Mouse (Mus musculus): ENCODE data around the gene Msto1. TPM values are rescaled to one million over a fixed set of nuclear protein-coding genes. Genes with fewer than 3 reads are reported as not detected.
"Not testable (repeated sequence)": the region's sequence is repeated elsewhere in the genome, so short reads cannot be mapped to it uniquely, and the experiment has no call there.

Gene Msto1
- total RNA-seq, 2 experiments from 2014 or later, result 31.3 to 33.1 TPM

GRCm38 (mm10) chr3:88905741-88906140 is 8.1 kb downstream of the Msto1 start:
- intact Hi-C loops (cut with DNase I), result loop anchor here (10.0 kb wide), 1 partner anchor 51 kb away; no protein-coding TSS in a partner anchor
- no peak for DNase-seq

GRCm38 (mm10) chr3:88905209-88905608 is 8.6 kb downstream of the Msto1 start:
- no peak for DNase-seq

GRCm38 (mm10) chr3:88904803-88905202 is 9.0 kb downstream of the Msto1 start:
- no peak for DNase-seq
- intact Hi-C loops (cut with DNase I), result loop anchor here (10.0 kb wide), 1 partner anchor 50 kb away; no protein-coding TSS in a partner anchor

More at GRCm38 (mm10) chr3:88905209-88905608, 8.6 kb downstream of the Msto1 start:
- intact Hi-C loops (cut with DNase I), result loop anchor here (10.0 kb wide), 1 partner anchor 50 kb away; no protein-coding TSS in a partner anchor

GRCm38 (mm10) chr3:88893011-88893410 is 20.8 kb downstream of the Msto1 start:
- intact Hi-C loops (cut with DNase I); DNase-seq: not testable (repeated sequence)

GRCm38 (mm10) chr3:88882536-88882935 is 31.3 kb downstream of the Msto1 start:
- DNase-seq; intact Hi-C loops (cut with DNase I): not testable (repeated sequence)

- DNase-seq; intact Hi-C loops (cut with DNase I): not testable (repeated sequence)
These were observed 45.4 kb downstream of the Msto1 start for GRCm38 (mm10) chr3:88868449-88868848.

- intact Hi-C loops (cut with DNase I); DNase-seq: not testable (repeated sequence)
These were observed 46.6 kb downstream of the Msto1 start for GRCm38 (mm10) chr3:88867177-88867576.

GRCm38 (mm10) chr3:88866735-88867134 is 47.1 kb downstream of the Msto1 start:
- intact Hi-C loops (cut with DNase I); DNase-seq: not testable (repeated sequence)

- no peak for DNase-seq
- intact Hi-C loops (cut with DNase I), result no loop called here
These were observed 51.7 kb downstream of the Msto1 start for GRCm38 (mm10) chr3:88862129-88862528.

GRCm38 (mm10) chr3:88855837-88856236 is 58.0 kb downstream of the Msto1 start:
- no peak for DNase-seq
- intact Hi-C loops (cut with DNase I), result loop anchor here (10.0 kb wide), 1 partner anchor 49 kb away; no protein-coding TSS in a partner anchor

Other genes starting within 250 kb of the Msto1 start
- gene Khdc4, start 228.2 kb downstream of the Msto1 start, total RNA-seq (2021), result 10 to 100 TPM; 76.3 to 78.3 TPM
- gene Rit1, start 197.2 kb downstream of the Msto1 start, total RNA-seq (2021), result 10 to 100 TPM; 45.0 to 46.9 TPM
- gene Syt11, start 138.8 kb downstream of the Msto1 start, total RNA-seq (2021), result 100 to 1,000 TPM; 238 to 268 TPM
- gene Gon4l, start 78.8 kb downstream of the Msto1 start, total RNA-seq (2021), result 10 to 100 TPM; 52.9 to 58.0 TPM
- gene Ash1l, start 36.6 kb upstream of the Msto1 start, total RNA-seq (2021), result 10 to 100 TPM; 65.7 to 66.2 TPM
- 100 to 1,000 TPM in 1 of 2 experiments, 10 to 100 TPM in 1; 95.8 to 108 TPM for gene Dap3, start 37.2 kb upstream of the Msto1 start, total RNA-seq (2021)
- 100 to 1,000 TPM; 189 to 196 TPM for gene Rusc1, start 179.3 kb upstream of the Msto1 start, total RNA-seq (2021)
- not detected for gene Gm43738, start 187.1 kb upstream of the Msto1 start, total RNA-seq (2021)
- gene Fdps, start 188.0 kb upstream of the Msto1 start, total RNA-seq (2021), result 100 to 1,000 TPM; 314 to 352 TPM
- under 1 TPM; 0.14 to 0.66 TPM for gene Pklr, start 222.1 kb upstream of the Msto1 start, total RNA-seq (2021)
- gene Hcn3, start 246.2 kb upstream of the Msto1 start, total RNA-seq (2021), result 10 to 100 TPM; 68.6 to 73.1 TPM

All from left cerebral cortex, postnatal 4 days (tissue).